Mouse (Mus musculus) myocyte (in vitro differentiated cells): ENCODE measurements around the gene Slc9a1. TPM values are rescaled to one million over a fixed set of nuclear protein-coding genes. Genes with fewer than 3 reads are reported as not detected.

Source experiments
- H3K27me3 ChIP-seq: one replicate; pipeline ENCODE4 v1.6.1; 2011; ENCODE audit not compliant: control insufficient read depth, insufficient read depth, insufficient read length
- H3K36me3 ChIP-seq: one replicate; pipeline ENCODE4 v1.6.1; 2011; ENCODE audit not compliant: control insufficient read depth, insufficient read depth
- H3K4me2 ChIP-seq: one replicate; pipeline ENCODE4 v1.6.1; 2011; ENCODE audit warnings: low read depth, control low read depth
- H3K4me3 ChIP-seq: one replicate; pipeline ENCODE4 v1.5.1; 2011; ENCODE audit warnings: mild to moderate bottlenecking, control low read depth, moderate library complexity
- H3K79me2 ChIP-seq: one replicate; pipeline ENCODE4 v1.6.1; 2011; ENCODE audit not compliant: control insufficient read depth, insufficient read depth
- H3ac ChIP-seq: one replicate; pipeline ENCODE4 v1.6.1; 2011; ENCODE audit not compliant: control insufficient read depth, insufficient read length
- CEBPB ChIP-seq: IDR thresholded peaks from 2 replicates; pipeline ENCODE4 v1.6.1; 2011; ENCODE audit warnings: mild to moderate bottlenecking, moderate library complexity; ENCODE audit not compliant: poor library complexity, insufficient read depth, severe bottlenecking
- E2F4 ChIP-seq: IDR thresholded peaks from one replicate; pipeline ENCODE4 v1.6.1; 2011; ENCODE audit warnings: mild to moderate bottlenecking, control low read depth, moderate library complexity; ENCODE audit not compliant: insufficient read depth
- MAX ChIP-seq: IDR thresholded peaks from one replicate; pipeline ENCODE4 v1.6.1; 2011; ENCODE audit warnings: low read depth, mild to moderate bottlenecking, control low read depth
- MYOD1 ChIP-seq, 3 experiments: IDR thresholded peaks; one replicate each; pipeline ENCODE4 v1.6.1; 2011; ENCODE audit warnings: control low read depth in 2 of 3, low read depth in 2 of 3, mild to moderate bottlenecking in 2 of 3, moderate library complexity in 1 of 3; ENCODE audit not compliant: insufficient read length in 2 of 3, control insufficient read depth in 1 of 3
- MYOG ChIP-seq, 3 experiments: IDR thresholded peaks; one replicate each; pipeline ENCODE4 v1.6.1; 2011; ENCODE audit warnings: control low read depth in 2 of 3, low read depth in 2 of 3, mild to moderate bottlenecking in 2 of 3; ENCODE audit not compliant: insufficient read length in 2 of 3, control insufficient read depth in 1 of 3, insufficient read depth in 1 of 3
- POLR2A ChIP-seq: IDR thresholded peaks from one replicate; pipeline ENCODE4 v1.6.1; 2011; ENCODE audit warnings: low read depth, mild to moderate bottlenecking, control low read depth, moderate library complexity; ENCODE audit not compliant: insufficient read length
- POLR2AphosphoS2 ChIP-seq: IDR thresholded peaks from one replicate; pipeline ENCODE4 v1.6.1; 2011; ENCODE audit warnings: low read depth, control low read depth; ENCODE audit not compliant: insufficient read length
- REST ChIP-seq: IDR thresholded peaks from one replicate; pipeline ENCODE4 v1.6.1; 2011; ENCODE audit warnings: mild to moderate bottlenecking, control low read depth, moderate library complexity; ENCODE audit not compliant: insufficient read depth, insufficient read length
- SRF ChIP-seq: IDR thresholded peaks from one replicate; pipeline ENCODE4 v1.6.1; 2011; ENCODE audit warnings: low read depth; ENCODE audit not compliant: control insufficient read depth, insufficient read length
- TCF12 ChIP-seq: IDR thresholded peaks from one replicate; pipeline ENCODE4 v1.6.1; 2011; ENCODE audit warnings: mild to moderate bottlenecking, control low read depth; ENCODE audit not compliant: poor library complexity, insufficient read depth, severe bottlenecking
- TCF3 ChIP-seq: IDR thresholded peaks from one replicate; pipeline ENCODE4 v1.6.1; 2011; ENCODE audit warnings: low read depth, control low read depth; ENCODE audit not compliant: insufficient read length
- USF1 ChIP-seq: IDR thresholded peaks from one replicate; pipeline ENCODE4 v1.6.1; 2011; ENCODE audit warnings: low read depth, mild to moderate bottlenecking, control low read depth, moderate library complexity
- polyA plus RNA-seq: library from polyadenylated mRNA; unstranded; fragments of >200 nt; fragmentation: generic; extraction: Trizol; gene quantifications from one replicate; pipeline ENCODE4 v1.2.1, GENCODE M21; 2012; ENCODE audit warnings: missing spikeins

The Slc9a1 gene
- polyA plus RNA-seq, 1 experiment: 23.3 TPM

GRCm38 (mm10) chr4:133379046-133379347 lies 9.5 kb downstream of the Slc9a1 start:
- Histone ChIP-seq H3ac (no peak overlapping the region), H3K36me3 (no peaks in the 10 kb centered on the region), H3K79me2 (peaks cover 75% of the 10 kb centered on the region), H3K27me3 (no peaks in the 10 kb centered on the region), H3K4me3 (no peak overlapping the region), H3K4me2 (peak overlapping the region; percentile 81)
- TF ChIP-seq POLR2A (no peak), E2F4 (no peak), TCF12 (no peak), TCF3 (no peak), MYOG (IDR thresholded peaks at IDR 0.05; ENCODE audit: control insufficient read depth in 1 of 3, insufficient read depth in 1 of 3, insufficient read length in 2 of 3, low read depth in 2 of 3) (no peak), SRF (no peak), REST (no peak), POLR2AphosphoS2 (no peak), CEBPB (no peak)

GRCm38 (mm10) chr4:133379861-133380260 lies 10.4 kb downstream of the Slc9a1 start:
- Histone ChIP-seq H3K4me2 (peak overlapping the region; percentile 81), H3K79me2 (peaks cover 70% of the 10 kb centered on the region), H3ac (no peak overlapping the region), H3K4me3 (no peak overlapping the region), H3K27me3 (no peaks in the 10 kb centered on the region), H3K36me3 (no peaks in the 10 kb centered on the region)
- TF ChIP-seq POLR2A (no peak), TCF3 (no peak), MAX (no peak), MYOG (IDR thresholded peaks at IDR 0.05; ENCODE audit: control insufficient read depth in 1 of 3, insufficient read depth in 1 of 3, insufficient read length in 2 of 3, low read depth in 2 of 3) (no peak), POLR2AphosphoS2 (no peak), SRF (no peak), TCF12 (no peak), E2F4 (no peak), USF1 (no peak)

GRCm38 (mm10) chr4:133380532-133380931 lies 11.0 kb downstream of the Slc9a1 start:
- peak overlapping the region; percentile 81 for H3K4me2 ChIP-seq
- H3ac ChIP-seq: no peak overlapping the region
- H3K4me3 ChIP-seq: no peak overlapping the region
- no peak for TF ChIP-seq MYOD1 (IDR thresholded peaks at IDR 0.05; ENCODE audit: control insufficient read depth in 1 of 3, insufficient read length in 2 of 3, low read depth in 2 of 3)
- no peak for TF ChIP-seq REST
- peaks cover 63% of the 10 kb centered on the region for H3K79me2 ChIP-seq
- no peaks in the 10 kb centered on the region for H3K36me3 ChIP-seq
- H3K27me3 ChIP-seq: no peaks in the 10 kb centered on the region

- TF ChIP-seq REST: no peak
- TF ChIP-seq E2F4: no peak
Measured at GRCm38 (mm10) chr4:133381141-133381540, 11.6 kb downstream of the Slc9a1 start.

GRCm38 (mm10) chr4:133386061-133386797 lies 16.7 kb downstream of the Slc9a1 start:
- Histone ChIP-seq H3K79me2 (peaks cover 38% of the 10 kb centered on the region), H3K27me3 (no peaks in the 10 kb centered on the region), H3K4me3 (no peak overlapping the region), H3K36me3 (no peaks in the 10 kb centered on the region), H3ac (no peak overlapping the region), H3K4me2 (no peak overlapping the region)
- no peak for TF ChIP-seq POLR2AphosphoS2
- TF ChIP-seq MYOG (IDR thresholded peaks at IDR 0.05; ENCODE audit: control insufficient read depth in 1 of 3, insufficient read depth in 1 of 3, insufficient read length in 2 of 3, low read depth in 2 of 3): no peak
- no peak for TF ChIP-seq MAX
- no peak for TF ChIP-seq E2F4
- TF ChIP-seq USF1: no peak
- TF ChIP-seq POLR2A: no peak
- TF ChIP-seq REST: no peak
- TF ChIP-seq MYOD1 (IDR thresholded peaks at IDR 0.05; ENCODE audit: control insufficient read depth in 1 of 3, insufficient read length in 2 of 3, low read depth in 2 of 3): no peak
- no peak for TF ChIP-seq TCF3

More at GRCm38 (mm10) chr4:133381141-133381540, 11.6 kb downstream of the Slc9a1 start:
- Histone ChIP-seq H3K79me2 (peaks cover 57% of the 10 kb centered on the region), H3K4me3 (no peak overlapping the region), H3K4me2 (no peak overlapping the region), H3K36me3 (no peaks in the 10 kb centered on the region), H3K27me3 (no peaks in the 10 kb centered on the region), H3ac (no peak overlapping the region)

- Histone ChIP-seq H3K4me2 (no peak overlapping the region), H3K36me3 (no peaks in the 10 kb centered on the region), H3K4me3 (no peak overlapping the region), H3K27me3 (no peaks in the 10 kb centered on the region), H3ac (no peak overlapping the region), H3K79me2 (peaks cover 30% of the 10 kb centered on the region)
- TF ChIP-seq MYOD1 (IDR thresholded peaks at IDR 0.05; ENCODE audit: control insufficient read depth in 1 of 3, insufficient read length in 2 of 3, low read depth in 2 of 3) (no peak), SRF (no peak), E2F4 (no peak), POLR2A (no peak), POLR2AphosphoS2 (no peak), CEBPB (no peak), MAX (no peak), REST (no peak), TCF12 (no peak), TCF3 (no peak), MYOG (IDR thresholded peaks at IDR 0.05; ENCODE audit: control insufficient read depth in 1 of 3, insufficient read depth in 1 of 3, insufficient read length in 2 of 3, low read depth in 2 of 3) (no peak), USF1 (no peak)
Measured at GRCm38 (mm10) chr4:133387053-133387452, 17.5 kb downstream of the Slc9a1 start.
